Mouse (Mus musculus) small intestine, adult 2 months (tissue): ENCODE data around the gene Abhd2.

Source experiments
- CTCF ChIP-seq: fragments of 200-500 bp; IDR thresholded peaks from 2 replicates; pipeline ENCODE4 v1.5.1; 2012; ENCODE audit warnings: low read depth, mild to moderate bottlenecking, control low read depth, inconsistent platforms, low read length, moderate library complexity, mixed read lengths; ENCODE audit not compliant: insufficient replicate concordance, insufficient read length; ENCODE audit errors: extremely low read depth
- POLR2A ChIP-seq: fragments of 200-500 bp; IDR thresholded peaks from 2 replicates; pipeline ENCODE4 v1.6.1; 2012; ENCODE audit warnings: low read depth, mild to moderate bottlenecking, control low read depth, inconsistent platforms, low read length, moderate library complexity

GRCm38 (mm10) chr7:79362208-79362607 is 89.2 kb downstream of the Abhd2 start:
- TF ChIP-seq CTCF, result no peak
- no peak for TF ChIP-seq POLR2A
